Mouse (Mus musculus): Measurements from ENCODE around the gene AI661453. TPM values are rescaled to one million over a fixed set of nuclear protein-coding genes. Genes with fewer than 3 reads are reported as not detected.

Gene AI661453
- total RNA-seq (2023): 0.15 TPM

DNA sequence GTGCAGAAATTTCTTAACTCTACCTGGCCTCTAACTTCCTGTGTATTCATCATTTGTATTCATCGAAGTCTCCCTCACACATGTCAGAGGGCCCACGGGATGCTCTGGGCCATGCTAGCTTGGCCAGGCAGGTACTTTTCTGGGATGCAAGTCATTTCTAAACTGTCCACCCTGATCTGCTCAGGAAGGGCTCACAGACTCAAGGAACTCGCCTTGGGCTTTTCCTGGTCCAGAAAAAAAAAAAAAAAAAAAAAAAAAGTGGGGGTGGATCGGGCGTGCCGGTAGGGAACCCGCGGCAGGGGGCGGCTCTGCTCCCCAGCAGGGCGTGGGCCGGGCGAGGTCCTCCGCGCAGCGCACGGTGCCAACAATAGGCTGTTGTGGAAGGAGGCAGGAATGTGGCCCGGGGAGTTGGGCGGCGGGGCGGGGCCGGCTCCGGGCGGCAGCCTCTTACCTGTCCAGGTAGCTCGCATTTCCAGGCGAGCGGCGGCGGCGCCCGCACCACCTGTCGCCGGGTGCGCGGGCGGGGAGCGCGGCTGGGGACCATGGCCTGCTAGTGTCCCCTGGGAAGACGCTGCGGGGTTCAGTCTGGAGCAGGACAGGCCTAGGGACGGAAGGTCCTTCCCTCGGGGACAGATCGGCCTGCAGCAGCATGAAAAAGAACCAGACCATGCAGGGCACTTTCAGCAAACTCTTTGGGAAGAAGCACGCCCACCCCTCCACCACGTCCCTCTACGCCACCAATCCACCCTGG lies at the start of gene AI661453:
Gene AI661453, plus strand, starts transcription at position 460 of the 751 bp plus-strand sequence.

DNA sequence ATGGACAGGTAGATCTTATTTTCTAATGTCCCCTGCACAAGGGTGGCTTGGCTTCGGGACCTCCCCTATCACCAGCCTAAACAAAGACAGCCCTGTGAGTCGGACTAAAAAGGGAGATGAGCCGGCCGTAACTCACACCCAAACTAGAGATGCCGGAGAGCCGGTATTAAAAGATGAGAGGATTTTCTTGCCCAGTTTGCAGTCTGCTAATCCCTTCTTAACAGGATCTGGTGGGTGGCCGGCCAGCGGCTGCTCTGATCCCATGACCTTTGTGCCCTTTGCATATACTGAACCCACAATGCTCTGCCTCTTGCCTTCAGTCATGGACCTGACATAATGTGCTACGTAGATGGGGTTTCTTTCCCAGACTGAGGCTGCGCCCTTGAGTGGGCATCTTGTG lies 36.0 kb upstream of the AI661453 start, which contains the start of gene Guca1a:
Gene Guca1a, minus strand, starts transcription at position 134 of the 400 bp plus-strand sequence.

DNA sequence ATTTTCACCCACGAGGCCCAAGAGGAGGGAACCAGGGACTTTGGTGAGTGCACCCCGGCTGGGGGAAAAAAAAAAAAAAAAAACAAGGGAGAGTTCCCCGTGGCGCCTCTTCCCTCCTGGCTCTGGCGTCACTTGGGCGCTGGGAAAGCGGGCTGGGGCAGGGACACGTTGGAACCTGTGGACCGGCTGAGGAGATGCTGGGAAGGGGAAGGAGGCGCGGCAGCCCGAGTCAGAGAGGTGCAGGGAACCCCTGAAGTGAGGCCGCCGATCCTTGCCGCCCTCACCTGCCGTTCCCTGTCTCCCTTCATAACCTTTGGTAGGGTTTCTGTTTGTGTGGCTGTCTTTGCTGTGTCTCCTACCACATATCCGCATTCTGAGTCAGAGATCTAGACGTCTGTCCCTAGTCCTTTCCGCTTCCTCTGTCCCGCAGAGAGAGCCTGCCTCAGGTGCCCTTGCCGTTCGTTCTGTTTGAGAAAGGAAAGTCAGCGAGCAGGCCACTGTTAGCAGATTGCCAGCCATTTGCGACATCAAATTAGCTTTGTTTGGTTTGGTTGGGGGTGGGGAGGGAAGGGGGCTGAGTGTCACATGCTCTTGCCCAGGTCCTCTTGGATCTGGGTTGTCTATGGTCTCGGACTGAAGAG lies 612 bp downstream of the AI661453 start, which contains the start of gene 1700001C19Rik:
Gene 1700001C19Rik, minus strand, starts transcription at position 470 of the 641 bp plus-strand sequence.

DNA sequence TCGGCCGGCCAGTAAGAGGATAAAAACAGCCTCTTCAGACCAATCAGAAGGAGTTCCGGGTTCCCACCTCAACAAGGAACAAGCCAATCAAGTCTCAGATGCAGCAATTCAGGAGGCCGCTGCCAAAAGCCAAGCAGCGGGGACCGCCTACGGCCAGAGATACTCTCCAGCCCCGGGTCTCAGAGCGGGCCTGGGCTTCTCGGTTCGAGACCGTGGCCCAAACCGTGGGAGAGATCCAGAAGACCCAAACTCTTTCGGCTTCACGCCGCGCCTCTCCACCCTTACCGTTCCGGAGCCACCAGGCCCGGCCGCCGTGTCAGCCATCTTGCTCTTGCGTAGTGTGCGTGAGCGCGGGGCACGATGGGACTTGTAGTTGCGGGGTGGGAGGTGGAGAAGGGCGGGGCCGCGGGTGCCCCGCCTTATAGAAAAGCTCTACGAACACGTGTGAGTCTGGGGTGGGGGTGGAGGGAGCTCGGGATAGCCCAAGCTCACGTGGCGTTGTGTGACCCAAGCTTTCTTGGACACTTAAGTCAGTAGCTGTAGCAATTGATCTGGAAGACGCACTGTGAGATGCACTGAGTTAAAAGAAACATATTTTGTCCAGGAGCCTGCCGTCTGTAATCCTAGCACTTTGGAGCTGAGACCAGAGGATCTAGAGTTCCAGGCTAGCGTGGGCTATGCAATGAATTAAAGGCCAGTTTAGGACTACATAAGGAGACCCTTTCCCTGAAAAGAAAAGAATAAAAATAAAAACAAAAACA lies 65.7 kb downstream of the AI661453 start, which contains the start of gene Taf8:
Gene Taf8, minus strand, starts transcription at position 347 of the 761 bp plus-strand sequence.

DNA sequence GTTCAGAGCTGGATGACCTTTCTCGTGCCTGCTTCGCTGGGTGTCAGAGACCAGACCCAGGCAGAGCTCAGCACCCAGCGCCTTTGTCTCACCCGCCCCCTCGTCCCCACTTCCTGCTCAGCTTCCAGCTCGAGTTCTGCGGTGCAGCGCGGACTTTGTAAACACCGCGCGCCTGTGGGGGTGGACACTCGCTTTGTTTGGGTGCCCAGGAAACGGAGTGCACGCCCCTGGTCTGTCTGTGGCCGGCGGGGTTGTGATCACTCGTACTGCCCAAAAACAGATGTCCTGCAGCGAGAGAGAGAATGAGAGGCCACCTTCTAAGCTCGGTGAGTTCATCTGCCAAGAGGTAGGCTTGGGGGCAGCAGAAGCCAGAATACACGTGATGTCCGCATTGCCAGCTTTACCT lies 68.5 kb downstream of the AI661453 start, which contains the start of gene Ccnd3:
Gene Ccnd3, plus strand, starts transcription at position 111 of the 406 bp plus-strand sequence.

Other genes with a start within 250 kb of the AI661453 start
- gene Mrps10, start 67.7 kb upstream of the AI661453 start, total RNA-seq (2023): 21.2 TPM
- gene Guca1b, start 51.2 kb upstream of the AI661453 start, total RNA-seq (2023): 3.9 TPM
- not detected for gene Guca1a, start 36.0 kb upstream of the AI661453 start, total RNA-seq (2023)
- not detected for gene 1700001C19Rik, start 761 bp downstream of the AI661453 start, total RNA-seq (2023)
- 67.6 TPM for gene Taf8, start 65.7 kb downstream of the AI661453 start, total RNA-seq (2023)
- 521 TPM for gene Ccnd3, start 68.4 kb downstream of the AI661453 start, total RNA-seq (2023)
- 16.6 TPM for gene Bysl, start 174.9 kb downstream of the AI661453 start, total RNA-seq (2023)
- gene Med20, start 175.0 kb downstream of the AI661453 start, total RNA-seq (2023): 64.3 TPM
- 3.2 TPM for gene Gm20517, start 175.0 kb downstream of the AI661453 start, total RNA-seq (2023)
- gene Usp49, start 194.1 kb downstream of the AI661453 start, total RNA-seq (2023): 6.3 TPM

Data from CD4-positive naive resting alpha-beta T cell, adult 57 days (primary cell).